Mouse (Mus musculus) stomach, embryonic 14.5 days (tissue): ENCODE results near the gene Gm4788. TPM values are rescaled to one million over a fixed set of nuclear protein-coding genes. Genes with fewer than 3 reads are reported as not detected.
"Not testable (repeated sequence)": the region's sequence is repeated elsewhere in the genome, so short reads cannot be mapped to it uniquely, and the experiment has no call there.

Experiments
- ATAC-seq: fragments of 200-750 bp; cut with Nextera tagmentation; 2 replicates; pipeline ENCODE4 v1.8.0; 2017; ENCODE audit warnings: low read depth, moderate TSS enrichment; ENCODE audit not compliant: insufficient number of reproducible peaks, insufficient read depth, low FRiP score
- H3K27ac ChIP-seq: fragments of 300-500 bp; sonication (generic); 2 replicates; pipeline ENCODE4 v1.5.1; 2014; ENCODE audit warnings: mild to moderate bottlenecking, low read length, moderate library complexity, mixed read lengths
- H3K27me3 ChIP-seq: fragments of 300-500 bp; sonication (generic); 2 replicates; pipeline ENCODE4 v1.6.1; 2014; ENCODE audit warnings: low read length, control low read depth, mixed read lengths; ENCODE audit not compliant: control insufficient read depth, insufficient read depth
- H3K36me3 ChIP-seq: fragments of 300-500 bp; sonication (generic); 2 replicates; pipeline ENCODE4 v1.6.1; 2014; ENCODE audit warnings: mild to moderate bottlenecking, control low read depth, low read length, moderate library complexity, mixed read lengths; ENCODE audit not compliant: control insufficient read depth, insufficient read depth
- H3K4me1 ChIP-seq: fragments of 300-500 bp; sonication (generic); 2 replicates; pipeline ENCODE4 v1.6.1; 2014; ENCODE audit warnings: low read length, control low read depth, mixed read lengths; ENCODE audit not compliant: control insufficient read depth, insufficient read depth
- H3K4me2 ChIP-seq: fragments of 300-500 bp; sonication (generic); replicated peaks from 2 replicates; pipeline ENCODE4 v1.6.1; 2014; ENCODE audit warnings: low read depth, low read length, control low read depth
- H3K4me3 ChIP-seq: fragments of 300-500 bp; sonication (generic); 2 replicates; pipeline ENCODE4 v1.5.1; 2014; ENCODE audit warnings: low read depth, low read length, control low read depth
- H3K9ac ChIP-seq: fragments of 300-500 bp; sonication (generic); replicated peaks from 2 replicates; pipeline ENCODE4 v1.6.1; 2014; ENCODE audit warnings: low read depth, mild to moderate bottlenecking, control low read depth, low read length, moderate library complexity, mixed read lengths
- H3K9me3 ChIP-seq: fragments of 300-500 bp; sonication (generic); 2 replicates; pipeline ENCODE4 v1.6.1; 2016; ENCODE audit warnings: low read depth, low read length, control low read depth; ENCODE audit not compliant: control insufficient read depth
- WGBS: fragments of 180-500 bp; shearing (Covaris S2); extraction: QIAGEN DNeasy Blood & Tissue Kit; methylation state at CpG from one replicate; pipeline ENCODE4 v1.1.7; 2014; 5-methylcytosine and 5-hydroxymethylcytosine counted together
- polyA plus RNA-seq: library from polyadenylated mRNA; unstranded; fragments of >200 nt; fragmentation: Nextera tagmentation; extraction: Ambion mirVana; gene quantifications from 2 replicates; pipeline ENCODE4 v1.2.1, GENCODE M21; 2014

Gene Gm4788
- not detected in 2 replicates for polyA plus RNA-seq

- H3K27me3 ChIP-seq, result no peaks in the 10 kb centered on the region
- H3K9me3 ChIP-seq, result no peaks in the 10 kb centered on the region
- no peak within 1 kb of the TSS for H3K4me2 ChIP-seq
- 97% methylated on average over 1 of the region's 1 CpGs for WGBS
- no peak for ATAC-seq
- H3K4me3 ChIP-seq, result no peak within 1 kb of the TSS
- no peaks in the 10 kb centered on the region for H3K36me3 ChIP-seq
- H3K27ac ChIP-seq, result no peak within 1 kb of the TSS
- no peak within 1 kb of the TSS for H3K9ac ChIP-seq
- no peaks in the 10 kb centered on the region for H3K4me1 ChIP-seq
These were observed at the start of gene Gm4788 for GRCm38 (mm10) chr1:139781143-139781542. Gene Gm4788, minus strand, starts transcription at chr1:139781243.

- no peak for ATAC-seq
- Histone ChIP-seq H3K4me3 (no peak overlapping the region), H3K4me2 (no peak overlapping the region), H3K36me3 (no peaks in the 10 kb centered on the region), H3K4me1 (no peaks in the 10 kb centered on the region), H3K9ac (no peak overlapping the region), H3K9me3 (no peaks in the 10 kb centered on the region), H3K27me3 (no peaks in the 10 kb centered on the region), H3K27ac (no peak overlapping the region)
These were observed 27.6 kb upstream of the Gm4788 start for GRCm38 (mm10) chr1:139808594-139808993.

DNA sequence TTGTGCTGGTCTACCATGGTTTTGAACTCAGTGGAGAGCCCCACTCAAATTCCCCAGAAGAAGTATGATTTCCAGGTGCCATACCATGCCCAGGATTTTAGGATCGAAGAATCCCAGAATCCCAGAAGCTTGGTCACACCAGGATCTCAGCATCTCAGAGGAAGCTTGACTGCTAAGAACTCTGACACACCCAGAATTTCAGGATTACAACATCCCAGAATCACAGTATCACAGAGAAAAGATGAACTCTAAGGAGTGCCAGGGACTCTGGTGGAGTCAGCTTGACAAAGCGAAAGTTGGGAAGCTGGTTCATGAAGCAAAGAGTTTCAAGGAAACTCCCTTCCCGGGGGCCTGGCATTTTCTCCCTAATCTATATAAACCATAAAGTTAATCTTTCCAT is 11.1 kb downstream of the Gm4788 start:
- not testable (repeated sequence) for H3K4me2 ChIP-seq, H3K4me1 ChIP-seq, H3K27ac ChIP-seq, H3K4me3 ChIP-seq, H3K27me3 ChIP-seq, H3K9me3 ChIP-seq, H3K36me3 ChIP-seq, ATAC-seq, H3K9ac ChIP-seq
- WGBS, result 80% methylated on average over 3 of the region's 3 CpGs

DNA sequence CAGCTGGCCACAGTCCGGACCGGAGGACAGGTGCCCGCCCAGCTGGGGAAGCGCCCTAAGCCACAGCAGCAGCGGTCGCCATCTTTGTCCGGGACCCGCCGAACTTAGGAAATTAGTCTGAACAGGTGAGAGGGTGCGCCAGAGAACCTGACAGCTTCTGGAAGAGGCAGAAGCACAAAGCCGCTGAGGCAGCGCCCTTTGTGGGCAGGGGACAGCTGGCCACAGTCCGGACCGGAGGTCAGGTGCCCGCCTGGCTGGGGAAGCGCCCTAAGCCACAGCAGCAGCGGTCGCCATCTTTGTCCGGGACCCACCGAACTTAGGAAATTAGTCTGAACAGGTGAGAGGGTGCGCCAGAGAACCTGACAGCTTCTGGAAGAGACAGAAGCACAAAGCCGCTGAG is 64.4 kb downstream of the Gm4788 start:
- H3K4me2 ChIP-seq, H3K4me1 ChIP-seq, H3K27ac ChIP-seq, H3K4me3 ChIP-seq, H3K9ac ChIP-seq, ATAC-seq, H3K9me3 ChIP-seq, H3K36me3 ChIP-seq, H3K27me3 ChIP-seq: not testable (repeated sequence)
- WGBS, result 89% methylated on average over 7 of the region's 22 CpGs

DNA sequence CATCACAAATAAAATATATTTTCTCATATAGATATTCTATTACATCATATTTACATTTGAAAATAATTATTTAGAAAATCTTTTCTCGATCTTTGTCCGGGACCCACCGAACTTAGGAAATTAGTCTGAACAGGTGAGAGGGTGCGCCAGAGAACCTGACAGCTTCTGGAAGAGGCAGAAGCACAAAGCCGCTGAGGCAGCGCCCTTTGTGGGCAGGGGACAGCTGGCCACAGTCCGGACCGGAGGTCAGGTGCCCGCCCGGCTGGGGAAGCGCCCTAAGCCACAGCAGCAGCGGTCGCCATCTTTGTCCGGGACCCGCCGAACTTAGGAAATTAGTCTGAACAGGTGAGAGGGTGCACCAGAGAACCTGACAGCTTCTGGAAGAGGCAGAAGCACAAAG is 64.8 kb downstream of the Gm4788 start:
- 96% methylated on average over 7 of the region's 16 CpGs for WGBS
- not testable (repeated sequence) for ATAC-seq

DNA sequence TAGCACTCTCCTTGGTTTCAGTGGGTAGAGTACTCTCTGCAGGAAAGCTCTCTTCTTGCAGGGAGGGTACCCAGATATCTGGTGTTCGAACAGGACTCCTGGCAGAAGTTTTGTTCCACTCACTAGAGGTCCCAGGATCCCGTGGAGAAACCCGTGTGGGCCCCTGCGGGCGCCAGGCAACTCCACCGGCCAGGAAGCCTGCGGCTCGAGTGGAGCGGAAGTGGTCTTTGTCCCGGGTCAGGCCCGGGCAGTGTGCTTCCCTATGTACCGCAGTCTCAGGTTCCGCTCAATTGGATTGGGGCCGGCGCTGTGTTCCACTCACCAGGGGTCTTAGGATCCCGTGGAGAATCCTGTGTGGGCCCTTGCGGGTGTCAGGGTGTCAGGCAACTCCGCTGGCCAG is 131.1 kb downstream of the Gm4788 start:
- not testable (repeated sequence) for H3K27me3 ChIP-seq, H3K4me2 ChIP-seq, H3K9me3 ChIP-seq, ATAC-seq, H3K27ac ChIP-seq, H3K9ac ChIP-seq, H3K36me3 ChIP-seq, H3K4me1 ChIP-seq, H3K4me3 ChIP-seq
- WGBS, result 96% methylated on average over 18 of the region's 18 CpGs

More for the DNA sequence above, 64.8 kb downstream of the Gm4788 start:
- H3K27ac ChIP-seq, H3K9me3 ChIP-seq, H3K36me3 ChIP-seq, H3K4me3 ChIP-seq, H3K27me3 ChIP-seq, H3K9ac ChIP-seq, H3K4me1 ChIP-seq, H3K4me2 ChIP-seq: not testable (repeated sequence)

Other genes with a start within 250 kb of the Gm4788 start
- gene Cfhr1, start 221.0 kb downstream of the Gm4788 start, polyA plus RNA-seq, result not detected in 2 replicates
- gene Cfhr2, start 77.5 kb upstream of the Gm4788 start, polyA plus RNA-seq, result not detected in 2 replicates